Mouse (Mus musculus) left cerebral cortex, adult 2 months (tissue): ENCODE data around the gene 4921504E06Rik. TPM values are rescaled to one million over a fixed set of nuclear protein-coding genes. Genes with fewer than 3 reads are reported as not detected.

ENCODE experiments used
- DNase-seq, 2 experiments: peaks; one replicate each; pipeline ENCODE4 v3.0.0; 2021 to 2022; ENCODE audit warnings: low spot score in 2 of 2, mixed read lengths in 1 of 2; ENCODE audit errors: extremely low spot score in 1 of 2
- H3K27ac ChIP-seq: fragments of 200-600 bp; 2 replicates; pipeline ENCODE4 v1.8.1; 2022
- H3K4me3 ChIP-seq: fragments of 200-600 bp; 2 replicates; pipeline ENCODE4 v1.8.1; 2022
- CTCF ChIP-seq: fragments of 200-600 bp; IDR thresholded peaks from 2 replicates; pipeline ENCODE4 v1.8.1; 2022; ENCODE audit warnings: antibody characterized with exemption, mild to moderate bottlenecking, moderate library complexity
- intact Hi-C: fragments of 180-260 bp; cut with DNase I; formaldehyde crosslinking; loops from one replicate; pipeline ENCODE4 v1.15.1; 2025
- total RNA-seq, 2 experiments: library from RNA; stranded (reverse); gene quantifications; 2 replicates each; pipeline ENCODE4 v1.2.3; 2021

Gene 4921504E06Rik
- total RNA-seq, 2 experiments from 2014 or later: not detected

- no peak overlapping the region for H3K27ac ChIP-seq
- intact Hi-C loops: no loop called here
- TF ChIP-seq CTCF: no peak
- DNase-seq: no peak
- H3K4me3 ChIP-seq: no peak overlapping the region
These were observed 121.9 kb downstream of the 4921504E06Rik start for GRCm38 (mm10) chr2:19431614-19432323.

- intact Hi-C loops: no loop called here
- no peak for DNase-seq
- no peak overlapping the region for H3K27ac ChIP-seq
- peak; percentile 33 for TF ChIP-seq CTCF
- no peak overlapping the region for H3K4me3 ChIP-seq
These were observed 122.5 kb downstream of the 4921504E06Rik start for GRCm38 (mm10) chr2:19431186-19431585.

GRCm38 (mm10) chr2:19430746-19431145, 123.0 kb downstream of the 4921504E06Rik start:
- DNase-seq: no peak
- H3K27ac ChIP-seq: no peak overlapping the region
- intact Hi-C loops: no loop called here
- no peak for TF ChIP-seq CTCF
- H3K4me3 ChIP-seq: peak overlapping the region; percentile 1; the same call in 1 of the 2 replicates

GRCm38 (mm10) chr2:19429691-19430690, 123.7 kb downstream of the 4921504E06Rik start:
- no peak for DNase-seq
- no peak for TF ChIP-seq CTCF
- Histone ChIP-seq H3K27ac (no peak overlapping the region), H3K4me3 (no peak overlapping the region)
- intact Hi-C loops: no loop called here

- intact Hi-C loops: no loop called here
- no peak overlapping the region for H3K27ac ChIP-seq
- no peak for DNase-seq
- no peak for TF ChIP-seq CTCF
- H3K4me3 ChIP-seq: no peak overlapping the region
These were observed 124.7 kb downstream of the 4921504E06Rik start for GRCm38 (mm10) chr2:19429031-19429430.

GRCm38 (mm10) chr2:19423086-19423485, 130.6 kb downstream of the 4921504E06Rik start:
- H3K4me3 ChIP-seq: no peak overlapping the region
- no peak overlapping the region for H3K27ac ChIP-seq
- no peak for TF ChIP-seq CTCF
- no peak for DNase-seq
- intact Hi-C loops: no loop called here

GRCm38 (mm10) chr2:19422226-19422625, 131.5 kb downstream of the 4921504E06Rik start:
- DNase-seq: no peak
- TF ChIP-seq CTCF: no peak
- Histone ChIP-seq H3K27ac (no peak overlapping the region), H3K4me3 (no peak overlapping the region)
- intact Hi-C loops: no loop called here

- Histone ChIP-seq H3K4me3 (no peak overlapping the region), H3K27ac (no peak overlapping the region)
- intact Hi-C loops: loop anchor here (5.0 to 10.0 kb wide), 4 partner anchors 307 to 1425 kb away; no protein-coding TSS in a partner anchor
- no peak for DNase-seq
- TF ChIP-seq CTCF: no peak
These were observed 133.9 kb downstream of the 4921504E06Rik start for GRCm38 (mm10) chr2:19419686-19420345.

GRCm38 (mm10) chr2:19416066-19416465, 137.6 kb downstream of the 4921504E06Rik start:
- no peak for DNase-seq
- Histone ChIP-seq H3K4me3 (no peak overlapping the region), H3K27ac (no peak overlapping the region)
- no peak for TF ChIP-seq CTCF
- intact Hi-C loops: loop anchor here (5.0 to 10.0 kb wide), 4 partner anchors 311 to 1429 kb away; no protein-coding TSS in a partner anchor

- peak; percentile 74 for TF ChIP-seq CTCF
- Histone ChIP-seq H3K4me3 (peak overlapping the region; percentile 44), H3K27ac (no peak overlapping the region)
- peak in 1 of 2 experiments; percentile 37 for DNase-seq
- intact Hi-C loops: loop anchor here (1.0 to 10.0 kb wide), 6 partner anchors 104 to 1430 kb away; no protein-coding TSS in a partner anchor
These were observed 138.6 kb downstream of the 4921504E06Rik start for GRCm38 (mm10) chr2:19415063-19415521.
